Mouse (Mus musculus) brain, embryonic 14.5 days (tissue): ENCODE measurements at regions not wholly inside any gene's neighbourhood (a gene's known extent, or its start where the extent isn't known, plus 50 kb on each side); places are given as distances from the start of the nearest gene placed in this dataset.

Experiments used
- CTCF ChIP-seq: fragments of 200-500 bp; IDR thresholded peaks from 2 replicates; pipeline ENCODE4 v1.5.1; 2012; ENCODE audit warnings: inconsistent platforms, mild to moderate bottlenecking, moderate library complexity, borderline replicate concordance; ENCODE audit not compliant: insufficient read depth, insufficient read length; ENCODE audit errors: extremely low read depth
- POLR2A ChIP-seq: fragments of 200-500 bp; IDR thresholded peaks from 2 replicates; pipeline ENCODE4 v1.6.1; 2012; ENCODE audit warnings: mild to moderate bottlenecking, inconsistent platforms, borderline replicate concordance; ENCODE audit not compliant: poor library complexity, insufficient read depth, insufficient read length, severe bottlenecking; ENCODE audit errors: extremely low read depth

DNA sequence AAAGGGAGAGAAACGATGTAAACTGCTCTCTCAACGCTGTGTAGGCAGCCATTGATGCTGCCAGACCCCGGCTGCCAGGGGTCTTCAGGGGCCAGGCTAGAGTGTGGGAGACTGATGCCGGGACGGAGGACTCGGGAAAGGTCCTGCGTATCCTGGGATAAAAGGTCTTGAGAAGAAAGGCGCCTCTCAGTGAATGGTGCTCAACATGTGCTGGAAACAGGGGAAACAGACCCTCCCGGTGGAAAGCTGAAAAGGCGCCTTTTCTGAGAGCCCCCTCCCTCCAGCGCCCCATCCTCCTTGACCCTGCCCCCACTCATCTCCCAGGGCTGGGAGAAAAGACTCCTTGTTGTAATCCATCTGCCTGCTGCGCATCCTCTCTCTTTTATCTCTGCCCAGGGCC is 101.1 kb upstream of the Lrig1 start:
- TF ChIP-seq CTCF (no peak), POLR2A (no peak)
